Mouse (Mus musculus): Measurements from ENCODE around the gene Crhr1.

DNA sequence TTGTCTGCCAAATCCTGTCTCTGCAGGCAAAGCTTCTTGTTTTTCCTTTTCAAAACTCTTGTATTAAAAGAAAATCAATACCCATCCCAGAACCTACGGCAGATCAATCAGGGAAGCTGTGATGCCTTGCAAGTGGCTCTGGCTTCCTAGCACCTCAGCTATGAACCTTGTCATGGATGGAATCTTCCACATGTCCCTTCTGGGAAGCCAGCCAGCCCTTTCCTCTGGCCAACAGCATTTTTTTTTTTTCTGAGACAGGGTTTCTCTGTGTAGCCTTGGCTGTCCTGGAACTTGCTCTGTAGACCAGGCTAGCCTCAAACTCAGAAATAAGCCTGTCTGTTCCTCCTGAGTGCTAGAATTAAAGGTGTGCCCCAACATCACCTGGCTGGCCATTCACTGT is 22.3 kb upstream of the Crhr1 start:
- TF ChIP-seq CTCF (IDR thresholded peaks at IDR 0.05; ENCODE audit: borderline replicate concordance, insufficient read depth, low read depth, low read length) (no peak), POLR2A (IDR thresholded peaks at IDR 0.05; ENCODE audit: borderline replicate concordance, insufficient read depth, low read length) (no peak)

Measured in cerebellum, adult 2 months (tissue).